Mouse (Mus musculus) thymus, postnatal 14 days (tissue): ENCODE data around the gene Tead2.

ENCODE experiments used
- DNase-seq: peaks from one replicate; pipeline ENCODE4 v3.0.0; 2021

Tead2 gene

DNA sequence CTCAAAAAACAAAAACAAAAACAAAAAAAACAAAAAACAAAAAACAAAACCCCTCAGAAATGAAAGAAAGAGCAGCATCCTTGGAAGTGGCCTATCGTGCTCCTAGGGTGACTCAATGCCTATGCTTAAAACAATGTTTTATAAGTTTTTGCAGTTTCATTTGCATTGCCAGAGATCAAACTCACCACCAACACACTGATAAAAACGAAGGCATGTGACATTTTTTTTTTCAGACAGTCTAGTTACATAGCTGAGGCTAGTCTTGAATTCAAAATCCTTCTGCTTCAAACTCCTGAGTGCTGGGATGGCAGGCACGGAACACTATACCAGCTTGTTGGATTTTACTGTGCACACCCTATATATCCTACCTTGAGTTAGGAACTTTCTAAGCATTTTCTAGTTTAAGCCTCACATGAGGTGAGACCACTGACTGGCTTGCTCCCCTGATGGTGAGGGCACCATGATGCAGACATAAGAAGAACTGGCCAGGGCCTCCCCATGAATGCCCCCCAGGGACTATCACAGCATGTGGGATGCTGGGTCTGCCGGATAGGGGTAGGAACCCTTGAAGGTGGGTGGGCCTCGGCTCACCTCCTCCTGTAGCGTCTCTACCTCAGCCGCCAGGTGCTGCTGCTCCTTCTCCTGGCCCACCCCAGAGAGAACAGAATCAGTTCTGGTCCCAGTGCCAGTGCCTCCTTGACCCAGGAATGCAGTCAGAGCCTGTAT, 22.8 kb upstream of the Tead2 start:
- no peak for DNase-seq

DNA sequence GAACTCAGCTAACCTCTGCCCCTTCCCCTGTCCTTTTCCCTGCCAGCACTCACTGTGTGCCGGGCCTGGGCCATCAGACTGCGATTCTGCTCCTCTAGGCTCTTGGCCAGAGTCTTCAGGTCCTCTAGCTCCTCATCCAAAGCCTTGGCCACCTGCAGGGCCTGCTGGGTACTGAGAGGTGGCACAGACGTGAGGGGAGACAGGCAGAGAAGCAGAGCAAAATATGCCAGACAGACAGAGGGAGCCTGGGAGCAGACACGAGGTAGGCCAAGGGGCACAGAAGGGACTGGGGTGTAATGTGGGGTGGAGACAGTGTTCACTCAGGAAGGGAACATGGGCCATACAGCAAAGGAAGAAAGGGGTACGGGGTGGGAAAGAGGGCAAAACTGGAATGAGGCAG, 22.1 kb upstream of the Tead2 start:
- no peak for DNase-seq

DNA sequence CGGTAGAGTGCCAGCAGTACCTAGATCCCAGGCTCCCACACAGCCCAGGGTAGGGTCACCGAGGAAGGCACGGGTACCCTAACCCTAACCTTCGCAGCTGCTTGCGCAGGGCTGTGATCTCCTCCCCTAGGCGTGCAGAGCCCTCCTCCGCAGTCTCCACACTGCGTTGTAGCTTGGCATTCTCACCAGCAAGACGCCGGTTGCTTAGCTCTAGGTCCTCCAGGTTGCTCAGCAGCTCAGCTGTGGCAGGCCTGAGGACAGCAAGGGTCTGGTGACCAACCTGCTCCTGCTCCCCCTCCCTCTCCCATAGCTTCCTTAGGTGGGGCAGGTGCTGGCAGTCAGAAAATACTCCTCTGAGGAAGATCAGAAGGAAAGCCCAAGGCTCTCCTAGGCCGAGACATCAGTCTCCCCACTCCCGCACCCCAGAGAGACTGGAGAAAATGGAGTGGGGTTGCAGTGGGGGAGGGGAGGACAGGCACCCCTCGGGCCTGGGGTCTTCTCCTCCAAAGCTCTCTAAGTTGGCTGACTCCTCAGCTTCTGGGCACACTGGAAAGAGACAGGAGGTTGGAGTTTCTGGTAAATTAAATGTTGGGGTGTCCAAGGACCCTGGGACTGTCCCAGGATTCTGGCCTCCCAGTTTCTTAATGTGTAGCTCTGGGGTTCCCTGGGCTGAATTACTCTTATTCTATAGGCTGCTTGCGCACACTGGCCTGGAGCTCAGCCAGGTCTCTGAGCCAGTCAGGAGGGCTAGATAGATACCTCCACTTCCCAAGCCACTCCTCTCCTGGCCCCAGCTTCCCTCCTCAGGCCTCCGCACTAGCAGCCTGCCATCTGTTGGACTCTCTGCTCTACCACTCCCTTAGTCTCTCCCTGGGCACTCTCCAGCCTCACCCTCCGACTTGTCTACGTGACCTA, 21.4 kb upstream of the Tead2 start:
- no peak for DNase-seq

DNA sequence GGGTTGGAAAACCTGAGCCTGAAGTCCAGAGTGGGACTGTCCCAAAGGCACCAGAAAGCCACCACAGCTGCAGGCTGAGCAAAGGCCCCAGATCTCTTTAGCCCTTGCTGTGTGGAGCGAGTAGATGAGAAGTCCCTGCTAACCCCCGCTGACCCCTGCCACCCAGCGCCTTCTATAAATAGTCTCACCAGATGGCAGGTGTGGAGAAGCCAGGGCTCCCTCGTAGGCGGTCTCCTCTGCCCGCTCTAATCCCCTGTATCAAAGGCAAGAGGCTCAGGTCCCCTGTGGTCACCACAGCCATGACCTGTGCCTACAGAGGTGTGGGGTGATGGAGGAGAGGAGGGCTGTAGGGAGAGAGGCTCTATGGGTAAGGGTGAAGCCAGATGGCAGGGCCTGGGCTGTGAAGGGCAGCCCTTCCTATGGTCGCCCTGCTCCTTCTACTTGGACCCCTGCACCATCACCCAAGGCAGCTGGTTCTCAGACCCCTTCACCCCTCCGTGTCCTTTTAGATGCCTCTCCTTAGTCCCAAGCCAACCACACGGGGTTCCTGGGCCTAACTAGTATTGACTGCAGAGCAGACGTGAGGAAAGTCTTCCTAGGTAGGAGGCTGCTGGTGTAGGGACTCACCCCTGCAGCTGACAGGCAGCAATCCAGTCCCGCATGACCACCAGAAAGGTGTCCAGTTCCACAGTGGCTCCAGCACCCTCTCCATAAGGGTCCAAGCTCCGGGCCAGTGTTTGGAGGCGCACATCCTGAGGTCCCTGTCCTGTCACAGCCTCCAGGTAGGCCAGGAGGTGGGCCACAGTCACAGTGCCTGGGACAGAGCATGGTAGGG, 20.0 kb upstream of the Tead2 start:
- no peak for DNase-seq

DNA sequence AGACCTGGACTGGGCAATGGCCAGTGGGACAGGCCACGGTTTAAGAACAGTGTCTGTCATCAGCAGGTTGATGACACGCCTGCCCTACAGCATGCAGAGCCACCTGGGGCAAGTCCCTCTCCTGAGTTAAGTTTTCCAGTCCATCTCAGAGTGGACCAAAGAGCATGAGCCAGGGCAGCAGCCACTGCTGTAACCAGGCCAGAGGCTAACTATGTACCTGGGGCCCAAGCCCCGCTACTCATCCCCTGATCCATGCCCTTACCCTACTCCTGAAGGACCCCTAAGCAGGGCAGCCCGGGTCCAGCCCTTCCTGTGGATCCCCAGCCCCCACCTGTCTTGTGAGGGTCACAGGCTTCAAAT, 19.4 kb upstream of the Tead2 start:
- no peak for DNase-seq

DNA sequence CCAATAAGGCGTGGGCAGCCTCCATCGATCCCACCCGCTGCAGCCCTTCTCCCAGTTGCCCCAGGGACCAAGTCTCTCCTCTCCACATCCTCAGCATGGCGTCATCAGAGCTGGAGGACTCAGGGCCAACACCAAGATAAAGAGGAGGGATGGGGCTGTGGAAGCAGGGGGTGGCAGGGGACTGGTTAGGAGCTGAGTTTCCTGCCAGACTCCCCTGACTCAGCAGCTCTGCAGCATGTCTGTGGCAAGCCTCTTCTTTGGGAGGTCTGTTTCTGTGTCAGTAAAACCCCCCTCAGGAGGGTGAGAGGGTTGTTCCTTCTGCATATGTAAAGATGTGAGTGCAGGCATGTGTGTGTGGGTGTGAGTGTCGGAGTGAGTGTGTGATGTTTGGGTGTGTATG, 18.6 kb upstream of the Tead2 start:
- DNase-seq: no peak

DNA sequence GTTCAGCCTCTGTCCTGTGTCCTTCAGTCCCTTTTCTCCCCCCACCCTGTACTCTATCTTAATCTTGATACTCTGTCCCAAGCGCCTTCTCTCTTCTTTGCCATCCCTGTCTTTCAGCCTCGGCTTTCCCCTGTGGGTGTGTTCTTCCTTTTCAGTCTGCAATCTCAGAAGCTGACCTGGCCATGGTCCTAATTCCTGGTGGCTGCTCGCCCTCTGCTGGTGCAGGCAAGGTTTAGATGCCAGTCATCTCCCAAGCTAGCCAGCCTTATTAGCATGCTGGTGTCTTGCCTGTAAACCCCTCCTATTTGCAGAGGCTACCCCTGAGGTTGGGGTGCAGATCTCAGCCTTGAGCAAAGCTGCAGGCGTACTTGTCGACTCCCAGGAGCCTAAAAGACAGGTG, 17.1 kb upstream of the Tead2 start:
- no peak for DNase-seq

DNA sequence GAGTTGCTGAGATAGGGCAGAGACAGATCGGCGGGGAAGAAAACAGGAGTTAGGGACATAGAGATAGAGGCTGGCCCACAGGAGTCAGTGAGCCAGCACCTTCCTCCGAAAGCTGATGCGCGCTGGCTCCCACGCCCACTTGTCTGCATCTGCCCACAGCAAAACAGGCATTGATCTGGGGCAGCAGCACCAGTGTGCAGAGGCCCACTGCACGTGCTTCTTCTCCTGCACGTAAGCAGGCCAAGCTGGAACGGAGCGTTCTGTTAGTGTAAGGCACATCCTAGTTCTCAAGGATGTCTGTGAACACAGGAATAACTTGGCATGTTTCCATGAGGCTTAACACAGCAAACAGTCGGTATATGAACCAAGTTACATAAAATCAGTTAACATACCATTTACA, 16.6 kb upstream of the Tead2 start:
- DNase-seq: no peak

DNA sequence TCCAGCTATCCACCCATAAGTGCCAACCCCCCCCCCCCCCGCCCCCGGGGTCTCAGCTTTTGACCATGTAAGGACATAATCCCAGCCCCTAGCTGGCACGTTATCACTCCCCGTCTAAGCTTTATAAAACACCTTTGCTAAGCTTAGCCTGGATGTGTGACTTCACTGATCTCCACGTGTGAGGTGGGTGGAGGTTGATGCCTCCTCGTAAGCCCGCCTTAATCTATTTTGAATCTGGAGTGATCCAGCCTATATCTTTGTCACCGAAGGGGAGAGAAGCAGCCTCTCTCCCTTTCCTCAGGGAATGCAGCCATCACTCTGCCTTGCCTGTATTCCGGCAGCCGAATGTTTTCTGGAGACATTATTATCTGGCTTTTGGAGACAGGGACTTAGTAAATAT, 12.9 kb upstream of the Tead2 start:
- DNase-seq: no peak

DNA sequence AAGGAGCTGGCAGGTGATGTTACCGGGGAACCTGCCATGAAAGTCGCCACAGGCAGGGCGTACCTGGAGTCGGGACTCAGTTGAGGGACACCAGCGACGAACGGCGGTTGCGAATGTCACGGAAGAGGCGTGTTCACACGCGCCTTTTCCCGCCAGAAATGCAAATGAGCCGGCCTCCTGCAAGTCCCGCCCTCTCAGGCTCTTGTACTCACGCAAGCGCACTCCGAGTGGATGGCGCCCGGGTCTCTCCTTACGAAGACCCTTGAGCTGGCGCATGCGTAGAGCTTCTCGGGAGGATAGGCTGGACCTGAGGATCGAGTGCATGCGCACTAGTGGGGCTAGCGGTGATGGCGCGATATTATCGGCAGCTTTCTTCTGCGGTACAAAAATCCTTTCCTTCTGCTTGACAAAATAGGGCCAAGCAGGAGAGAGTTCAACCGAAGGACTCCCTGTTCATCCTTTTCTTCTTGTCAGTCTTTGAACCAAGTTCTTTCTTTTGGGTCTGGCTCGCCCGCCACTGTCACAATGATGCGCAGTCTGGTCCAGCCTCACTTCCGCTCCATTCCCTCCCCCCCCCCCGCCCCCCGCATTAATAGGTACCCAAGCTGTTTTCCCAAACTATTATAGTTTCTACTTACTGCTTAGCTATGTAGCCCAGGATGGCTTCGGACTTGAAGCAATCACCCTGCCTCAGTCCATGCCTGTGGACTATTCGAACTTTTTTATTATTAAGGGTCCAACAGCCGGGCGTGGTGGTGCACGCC, 11.0 kb upstream of the Tead2 start, which contains the start of gene Ccdc155:
Gene Ccdc155 (minus strand): TSS at position 513 of the 764 bp plus-strand sequence.
- DNase-seq: peak; percentile 96

DNA sequence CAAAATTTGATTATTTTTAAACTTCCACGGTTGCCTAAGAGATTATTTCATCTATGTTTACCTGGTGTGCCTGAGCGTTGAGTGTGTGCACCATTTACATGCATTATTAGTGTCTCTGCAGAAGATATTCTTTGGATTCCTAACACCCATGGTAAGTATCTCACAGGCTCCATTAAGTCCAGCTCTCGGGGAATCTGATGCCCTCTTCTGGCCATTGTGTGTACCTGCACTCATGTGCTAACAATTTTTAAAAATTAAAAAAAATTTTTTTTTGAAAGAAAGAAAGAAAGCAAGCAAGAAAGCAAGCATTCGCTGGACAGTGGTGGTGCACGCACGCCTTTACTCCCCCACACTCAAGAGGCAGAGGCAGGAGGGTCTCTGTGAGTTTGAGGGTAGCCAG, 7.3 kb upstream of the Tead2 start:
- DNase-seq: no peak

DNA sequence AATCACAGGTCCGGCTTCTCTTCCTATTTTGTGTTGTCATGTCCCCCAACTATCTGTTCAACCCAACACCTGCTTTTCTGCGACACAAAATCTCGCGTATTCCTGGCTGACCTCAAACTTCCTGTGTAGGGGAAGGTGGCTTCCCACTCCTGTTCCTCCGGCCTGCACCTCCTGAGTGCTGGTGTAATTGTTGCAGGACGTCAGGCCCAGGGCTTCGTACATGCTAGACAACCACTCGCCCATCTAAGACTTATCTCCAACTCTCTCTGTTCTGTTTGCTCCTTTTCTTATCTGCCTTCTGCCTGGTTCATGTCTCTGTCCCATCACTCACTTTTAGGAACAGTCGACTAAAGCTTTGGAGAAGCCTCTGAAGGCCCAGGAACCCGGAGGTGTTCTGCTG, 4.5 kb upstream of the Tead2 start:
- no peak for DNase-seq

DNA sequence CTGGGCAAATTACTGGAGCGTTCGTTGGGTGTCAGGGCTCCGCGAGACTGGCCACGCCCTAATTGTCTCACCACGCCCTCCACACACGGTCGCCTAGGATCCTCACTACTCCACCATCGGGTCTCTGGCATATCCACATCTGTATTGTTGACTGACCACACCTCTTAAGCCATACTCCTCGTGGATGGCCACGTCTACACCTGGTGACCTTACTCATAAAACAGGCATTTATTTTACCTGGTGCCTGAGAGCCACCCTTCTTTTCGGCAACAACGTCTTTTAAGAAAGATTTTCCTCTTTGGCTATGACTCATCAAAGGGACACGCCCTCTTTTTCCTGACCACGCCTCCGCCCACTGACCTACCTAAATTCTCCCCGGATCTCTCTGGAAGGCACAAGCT, 3.7 kb upstream of the Tead2 start, which contains the start of gene Dkkl1:
Gene Dkkl1 (minus strand): TSS at position 297 of the 401 bp plus-strand sequence.
- no peak for DNase-seq

DNA sequence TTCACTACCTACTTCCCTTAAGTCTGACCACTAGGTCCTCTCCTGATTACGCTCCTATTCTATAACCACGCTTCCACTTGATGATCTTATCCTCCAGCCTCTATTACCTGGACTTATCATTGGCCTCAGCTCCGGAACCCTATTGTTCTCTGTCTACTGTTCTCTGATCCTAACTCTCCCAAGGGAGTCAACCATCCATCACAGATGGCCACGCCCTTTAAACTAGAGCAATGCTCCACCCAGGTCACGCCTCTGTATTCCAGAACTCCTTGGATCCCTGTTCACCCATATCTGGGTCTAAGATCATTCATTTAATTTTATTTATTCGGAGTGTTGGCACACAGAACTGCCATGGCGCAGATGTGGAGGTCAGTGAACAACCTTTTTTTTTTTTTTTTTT, 3.2 kb upstream of the Tead2 start:
- no peak for DNase-seq

DNA sequence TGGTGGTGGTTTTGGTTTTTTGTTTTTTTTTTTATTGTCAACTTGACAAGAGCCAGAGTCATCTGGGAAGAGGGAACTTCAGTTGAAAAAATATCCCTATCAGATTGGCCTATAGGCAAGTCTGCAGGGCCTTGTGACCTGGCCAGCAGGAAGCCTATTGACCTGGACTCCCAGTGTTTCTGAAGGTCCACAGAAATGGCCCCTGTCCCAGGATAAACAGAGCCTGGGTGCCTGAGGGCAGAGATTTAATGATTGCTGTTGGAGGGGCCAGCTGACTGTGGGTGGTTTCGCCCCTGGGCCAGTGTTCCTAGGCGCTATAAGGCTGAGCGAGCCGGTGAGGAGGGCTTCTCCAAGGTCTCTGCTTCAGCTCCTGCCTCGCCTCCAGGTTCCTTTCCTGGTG, 1.8 kb upstream of the Tead2 start:
- DNase-seq: no peak

DNA sequence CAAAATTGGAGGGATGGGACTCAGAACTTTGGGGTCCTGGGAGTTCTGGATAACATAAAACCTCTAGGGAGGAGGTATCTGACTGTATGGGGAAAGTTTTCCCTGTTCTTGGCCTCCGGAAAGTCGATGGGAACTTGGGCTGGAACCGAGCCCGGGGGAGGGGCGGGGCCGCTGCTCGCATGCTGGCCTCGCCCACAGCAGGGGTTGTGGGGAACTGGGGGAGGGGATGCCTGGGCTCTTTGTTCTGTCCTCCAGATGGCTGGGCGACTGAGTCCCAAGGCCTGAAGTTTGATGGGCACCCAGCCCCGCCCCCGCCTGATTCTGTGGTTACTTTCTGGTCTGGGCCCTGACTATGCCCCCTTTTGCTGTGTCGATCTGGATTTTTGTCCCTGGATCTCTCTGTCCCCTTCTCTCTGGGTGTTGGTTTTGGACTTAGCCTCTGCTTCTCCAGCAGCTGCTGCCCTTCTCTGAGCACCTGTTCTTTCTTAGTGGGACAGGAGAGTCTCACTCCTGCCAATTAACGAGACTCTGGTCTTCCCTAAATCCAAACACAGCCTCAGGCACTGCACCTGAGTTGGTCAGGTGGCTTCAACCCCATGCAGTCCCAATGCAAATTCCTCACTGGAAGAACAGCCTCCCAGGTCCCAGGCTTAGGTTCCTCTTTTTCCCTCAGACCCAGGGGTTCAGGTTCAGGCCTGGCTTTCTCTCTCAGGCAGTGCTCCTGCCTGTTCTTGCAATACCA, 1.1 kb downstream of the Tead2 start:
- DNase-seq: no peak

DNA sequence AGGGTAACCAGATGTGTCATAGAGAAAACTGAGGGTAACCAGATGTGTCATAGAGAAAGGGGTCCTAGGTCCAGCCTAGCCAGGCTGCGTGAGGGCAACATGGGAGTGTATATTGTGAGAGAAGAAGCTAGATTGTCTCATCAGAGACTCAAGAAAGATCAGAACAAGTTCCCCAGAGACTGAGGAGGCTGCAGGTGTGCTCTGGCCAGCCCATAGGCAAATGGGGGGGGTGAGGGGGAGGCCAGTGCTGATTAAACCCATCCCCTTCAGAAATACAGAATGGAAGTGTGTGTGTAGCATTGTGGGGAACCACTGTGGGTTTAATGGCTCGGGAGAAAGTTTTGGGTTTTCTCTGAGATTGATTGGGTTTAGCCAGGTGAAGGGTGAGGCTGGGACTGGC, 6.1 kb downstream of the Tead2 start:
- DNase-seq: no peak

DNA sequence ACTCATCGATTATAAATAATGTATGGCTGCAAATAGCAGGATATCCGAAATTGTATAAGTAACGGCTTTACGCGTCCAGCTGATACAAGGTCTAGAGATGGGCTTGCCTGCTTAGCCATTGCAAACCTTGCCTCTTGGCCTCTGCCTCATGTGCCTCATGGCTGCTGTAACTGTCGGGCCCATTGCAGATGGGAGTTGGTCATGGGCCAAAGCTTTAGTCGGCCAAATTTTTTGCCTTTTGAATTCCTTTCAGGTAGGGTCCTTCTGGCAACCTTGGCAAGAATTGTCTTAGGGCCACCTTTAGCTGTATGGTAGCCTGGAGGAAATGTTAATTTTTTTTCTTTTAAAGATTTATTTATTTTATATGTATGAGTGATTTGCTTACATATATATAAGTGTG, 9.3 kb downstream of the Tead2 start:
- no peak for DNase-seq

DNA sequence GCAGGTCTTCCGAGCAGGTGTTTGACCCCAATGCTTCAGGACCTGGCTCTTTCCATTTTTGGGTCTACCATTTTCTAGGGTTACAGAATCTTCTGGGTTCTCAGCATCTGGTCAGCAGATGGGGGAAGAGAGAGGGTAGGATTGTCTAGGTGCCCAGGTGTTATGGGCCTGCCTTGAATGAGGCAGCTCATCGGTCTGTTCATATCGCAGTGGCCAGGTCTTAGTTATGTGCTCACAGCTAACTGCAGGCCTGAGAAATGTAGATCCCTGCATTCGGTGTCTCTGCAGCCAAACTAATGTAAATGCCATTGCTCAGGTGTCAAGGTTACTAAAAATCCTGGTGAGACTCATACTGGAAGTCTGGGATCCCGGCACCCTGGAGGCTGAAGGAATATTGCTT, 10.9 kb downstream of the Tead2 start:
- DNase-seq: no peak

DNA sequence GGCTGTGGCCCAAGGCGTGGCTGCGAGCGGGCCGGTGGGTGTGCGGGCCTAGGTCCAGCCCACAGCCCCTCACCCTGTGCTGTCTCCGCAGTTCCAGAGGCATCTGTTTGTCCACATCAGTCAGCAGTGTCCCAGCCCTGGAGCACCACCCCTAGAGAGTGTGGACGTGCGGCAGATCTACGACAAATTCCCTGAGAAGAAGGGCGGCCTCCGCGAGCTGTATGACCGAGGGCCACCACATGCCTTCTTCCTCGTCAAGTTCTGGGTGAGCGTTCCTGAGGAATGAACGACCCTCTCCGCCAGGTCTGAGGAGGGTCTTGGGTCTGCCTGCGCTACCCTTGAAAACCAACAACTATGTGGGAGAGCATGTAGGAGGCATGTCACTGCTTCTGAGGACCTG, 13.0 kb downstream of the Tead2 start:
- DNase-seq: no peak

DNA sequence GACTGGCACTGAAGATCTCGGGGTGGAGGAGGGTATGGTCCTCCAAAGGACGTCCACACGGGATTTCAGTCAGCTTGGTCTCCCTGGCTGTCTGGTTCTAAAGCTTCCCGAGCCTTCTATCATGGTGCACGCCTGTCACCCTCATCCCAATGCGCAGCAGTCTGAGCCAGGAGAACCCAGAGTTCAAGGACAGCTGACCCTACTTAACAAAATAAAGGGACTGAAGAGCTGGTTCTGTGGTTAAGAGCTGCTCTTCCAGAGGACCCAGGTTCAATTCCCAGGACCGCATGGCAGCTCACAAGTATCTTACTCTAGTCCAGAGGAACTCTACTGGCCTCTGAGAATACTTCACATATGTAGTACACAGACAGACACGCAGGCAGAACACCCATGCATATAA, 13.5 kb downstream of the Tead2 start:
- DNase-seq: no peak
